Mouse (Mus musculus) adrenal gland, postnatal 4 days (tissue): Measurements from ENCODE around the gene Cfap44. TPM values are rescaled to one million over a fixed set of nuclear protein-coding genes. Genes with fewer than 3 reads are reported as not detected.

Experiments
- DNase-seq, 2 experiments: peaks; one replicate each; pipeline ENCODE4 v3.0.0; 2021 to 2022; ENCODE audit warnings: low spot score in 2 of 2, mixed read lengths in 2 of 2
- total RNA-seq, 2 experiments: library from RNA; stranded (reverse); gene quantifications; 2 replicates each; pipeline ENCODE4 v1.2.3; 2021

Cfap44 gene
- total RNA-seq, 2 experiments from 2014 or later = 2.6 to 3.9 TPM

DNA sequence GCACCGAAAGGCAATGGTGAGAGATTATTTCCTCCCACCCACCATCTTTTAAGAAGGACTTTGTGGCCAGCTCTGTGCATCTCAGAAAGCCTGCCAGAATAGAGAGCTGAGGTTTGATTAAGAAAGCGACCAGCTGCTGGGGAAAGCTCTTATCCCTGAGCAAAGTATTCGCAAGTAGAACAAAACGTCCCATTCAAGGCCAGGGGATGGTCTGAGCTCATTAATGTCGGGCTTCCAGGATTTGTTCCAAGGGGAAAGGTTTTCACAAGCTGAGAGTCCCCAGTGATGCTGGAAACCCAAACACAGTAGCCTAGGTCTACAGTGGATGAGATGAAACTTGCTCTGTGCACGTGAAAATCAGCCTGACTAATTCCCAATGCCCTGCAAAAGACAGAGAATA lies 99.3 kb downstream of the Cfap44 start:
- no peak for DNase-seq

DNA sequence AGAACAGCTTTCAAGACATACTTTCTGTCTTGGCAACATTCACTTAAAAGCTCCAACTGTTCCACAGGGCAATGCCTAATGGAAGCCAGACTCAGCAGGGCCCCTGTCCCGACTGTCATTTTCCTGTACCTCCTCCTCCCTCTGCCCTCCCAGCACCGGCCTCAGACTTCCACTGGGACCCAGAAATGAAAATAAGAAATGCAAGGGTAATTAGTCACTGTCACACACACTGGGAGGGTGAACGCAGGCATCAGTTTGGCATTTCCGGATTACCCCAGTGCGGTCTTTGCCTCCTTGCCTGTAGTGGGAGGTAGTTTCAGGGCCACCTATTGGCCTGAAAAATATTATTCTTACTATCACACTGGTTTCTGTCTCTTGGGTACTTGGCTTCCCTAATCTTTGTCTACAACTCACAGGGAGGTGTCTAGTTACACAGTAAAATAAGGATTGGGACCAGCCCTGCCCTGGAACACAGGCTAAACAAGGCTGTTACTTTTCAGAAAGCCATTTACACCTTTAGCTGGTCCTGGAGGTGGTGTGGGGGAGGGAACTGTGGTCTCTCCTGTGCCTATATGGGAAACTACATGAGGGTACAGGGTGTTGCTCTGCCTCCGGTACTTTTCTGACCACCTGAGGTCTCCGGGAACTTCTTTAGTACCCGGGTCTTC lies 100.0 kb downstream of the Cfap44 start:
- no peak for DNase-seq

DNA sequence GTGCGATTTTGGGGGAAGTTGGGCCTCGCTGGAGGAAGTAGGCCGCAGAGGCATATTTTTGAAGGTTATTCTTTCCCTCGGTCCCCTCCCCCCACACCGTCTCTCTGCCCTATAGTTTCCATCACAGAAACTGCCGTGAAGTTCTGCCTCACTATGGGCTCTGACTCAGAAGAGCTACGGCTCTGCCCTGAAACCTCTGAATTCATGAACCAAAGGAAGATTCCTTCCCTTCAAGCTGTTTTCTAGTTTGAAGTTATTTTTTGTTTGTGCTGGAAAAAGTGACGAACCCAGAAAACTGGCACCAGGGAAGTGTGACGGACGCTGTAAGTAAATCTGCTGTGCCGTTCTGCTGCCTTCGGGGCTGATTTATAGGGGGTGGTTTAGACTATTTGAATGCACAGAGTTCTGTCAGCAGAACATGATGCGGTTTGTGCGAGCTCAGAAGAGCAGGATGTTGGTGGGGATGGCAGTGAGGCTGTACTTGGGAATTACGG lies 102.4 kb downstream of the Cfap44 start:
- no peak for DNase-seq

DNA sequence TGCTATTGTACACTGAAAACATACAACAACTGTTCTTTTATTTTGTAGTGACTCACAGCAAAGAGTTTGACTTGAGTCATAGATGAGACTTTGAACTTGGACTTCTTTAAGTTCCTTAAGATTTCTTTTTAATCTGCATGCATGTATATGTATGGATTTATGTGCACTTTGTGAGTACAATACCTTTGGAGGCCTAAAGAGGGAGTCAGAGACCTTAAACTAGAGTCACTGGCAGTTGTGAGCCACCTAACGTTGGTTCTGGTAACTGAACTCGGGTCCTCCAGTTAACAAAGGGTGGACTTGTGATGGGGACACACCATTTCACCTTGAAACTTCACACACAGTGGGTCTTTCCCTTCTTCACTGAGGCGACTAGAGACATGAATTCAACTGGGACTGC lies 103.9 kb downstream of the Cfap44 start:
- DNase-seq = no peak

DNA sequence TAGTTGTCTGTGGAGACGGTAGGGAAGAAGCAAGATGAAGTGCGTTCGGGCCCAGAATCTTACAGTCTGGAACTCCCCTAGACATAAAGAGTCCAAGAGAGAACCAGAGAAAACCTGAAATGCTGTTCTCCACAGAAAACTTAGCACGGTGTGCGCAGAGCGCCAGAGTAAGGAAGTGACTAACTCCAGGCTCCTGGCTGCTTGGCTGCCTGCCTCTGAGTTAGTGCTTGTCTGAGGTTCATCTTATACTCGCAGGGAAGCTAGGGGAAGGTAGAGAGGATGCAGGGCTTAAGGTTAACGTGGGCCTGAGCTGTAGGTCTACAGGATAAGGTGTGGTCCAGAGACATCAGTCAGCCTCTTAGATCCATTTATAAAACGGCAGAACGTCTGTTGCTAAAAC lies 107.2 kb downstream of the Cfap44 start:
- no peak for DNase-seq

DNA sequence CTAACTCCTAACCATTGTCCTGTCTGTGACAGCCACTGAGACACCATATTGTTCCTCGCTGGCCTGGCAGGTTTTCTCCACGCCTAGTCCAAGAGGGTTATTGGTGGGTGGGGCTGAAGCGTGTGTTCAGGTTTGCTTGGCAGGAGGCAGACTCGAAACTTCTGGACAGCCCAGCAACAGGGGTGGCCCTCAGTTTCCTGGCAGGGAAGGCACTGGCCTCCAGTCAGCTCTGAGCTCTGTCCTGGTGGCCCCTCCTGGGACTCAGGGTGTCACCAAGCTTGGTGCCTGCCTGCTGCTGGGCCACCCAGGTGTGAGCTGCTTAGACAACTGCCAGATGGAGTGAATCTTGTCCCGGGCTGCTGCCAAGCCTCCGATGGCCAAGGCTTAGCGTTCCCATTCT lies 107.7 kb downstream of the Cfap44 start:
- no peak for DNase-seq

DNA sequence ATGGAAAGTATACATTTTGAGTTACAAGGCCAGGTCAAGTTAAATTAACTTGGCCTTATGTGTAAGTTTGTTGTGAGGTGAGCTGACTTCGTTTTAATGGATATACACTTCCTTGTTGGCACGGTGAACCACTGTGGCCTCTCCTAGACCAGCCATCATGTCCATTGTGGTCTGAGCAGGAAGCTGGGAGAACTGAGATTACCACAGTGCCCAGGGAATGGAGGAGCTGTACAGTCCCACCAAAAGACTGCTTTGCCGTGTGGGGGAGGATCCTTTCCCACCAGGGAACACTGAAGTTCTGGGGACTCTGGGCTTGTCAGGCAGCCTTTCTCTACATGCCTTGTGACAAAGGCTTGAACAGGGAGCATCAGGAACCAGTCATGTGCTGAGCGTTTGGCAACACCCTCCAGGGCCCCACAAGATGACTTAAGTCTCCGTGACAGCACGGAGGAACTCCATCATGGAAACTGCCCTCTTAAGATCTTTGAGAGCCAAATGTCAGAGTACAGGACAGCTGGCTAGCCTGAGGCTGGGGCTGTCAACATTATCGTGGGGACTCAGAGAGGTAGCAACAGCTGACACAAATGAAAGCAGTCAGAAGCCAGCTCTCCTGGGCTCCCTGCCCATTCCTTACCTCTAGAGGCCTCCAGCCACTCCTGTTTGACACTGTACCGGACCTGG lies 108.4 kb downstream of the Cfap44 start:
- DNase-seq = no peak

DNA sequence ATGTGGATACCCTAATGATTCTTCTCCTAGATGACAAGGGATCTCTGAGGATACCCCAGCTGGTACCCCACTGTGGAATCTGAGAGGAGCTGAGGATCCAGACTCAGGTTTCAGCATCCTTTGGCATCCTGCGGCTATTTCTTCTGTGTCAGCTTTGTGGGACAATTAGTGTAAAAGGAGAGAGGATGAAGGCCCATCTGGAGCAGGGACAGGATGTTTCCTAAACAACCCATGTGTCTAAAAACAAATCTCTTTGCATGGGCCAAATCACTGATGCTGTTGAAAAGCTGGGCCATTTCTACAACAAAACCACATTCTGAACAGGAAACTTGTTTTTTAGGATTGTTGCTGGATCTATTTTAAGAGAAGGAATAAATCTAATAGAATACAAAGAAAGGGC lies 110.6 kb downstream of the Cfap44 start:
- no peak for DNase-seq

DNA sequence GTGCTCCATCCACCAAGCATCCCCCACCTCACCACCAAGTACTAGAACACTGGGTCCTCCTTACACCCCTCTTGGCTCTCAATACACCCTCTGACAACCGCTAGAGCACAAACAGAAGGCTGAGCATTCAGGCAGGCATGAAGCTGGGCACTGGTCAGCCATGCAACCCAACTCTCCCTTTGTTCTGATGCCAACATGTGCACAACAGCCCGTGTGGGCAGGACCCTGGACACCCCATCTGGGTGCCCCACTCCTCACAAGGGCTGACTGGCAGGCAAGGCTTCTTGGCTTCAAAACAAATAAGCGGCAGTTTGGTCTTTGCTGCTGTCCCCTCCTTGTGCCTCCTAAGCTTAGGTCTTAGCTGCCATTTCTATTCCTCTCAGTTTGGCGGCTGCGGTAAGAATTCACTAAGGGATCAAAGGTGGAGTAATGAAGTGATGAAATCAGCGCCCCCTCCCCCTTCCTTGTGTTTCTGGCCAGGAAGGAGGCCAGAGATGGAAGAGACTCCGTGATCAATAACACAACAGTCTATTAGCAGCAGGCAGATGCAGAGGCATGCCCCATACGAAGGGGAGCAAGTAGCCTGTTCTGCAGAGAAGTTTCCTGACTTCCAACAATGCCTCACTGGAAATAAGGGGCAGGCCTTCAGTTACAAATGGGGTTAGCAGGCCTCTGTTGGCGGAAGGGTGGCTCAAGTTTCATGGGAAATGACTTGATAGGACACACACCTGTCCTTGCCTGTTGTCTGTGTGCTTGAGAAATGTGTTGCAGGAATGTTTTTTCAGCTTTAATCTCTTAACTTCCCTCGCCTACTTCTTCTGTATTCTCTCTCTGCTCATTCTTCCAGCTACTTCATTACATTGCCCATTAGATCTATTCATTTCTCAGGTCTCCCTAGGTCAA lies 112.7 kb downstream of the Cfap44 start:
- DNase-seq = no peak

DNA sequence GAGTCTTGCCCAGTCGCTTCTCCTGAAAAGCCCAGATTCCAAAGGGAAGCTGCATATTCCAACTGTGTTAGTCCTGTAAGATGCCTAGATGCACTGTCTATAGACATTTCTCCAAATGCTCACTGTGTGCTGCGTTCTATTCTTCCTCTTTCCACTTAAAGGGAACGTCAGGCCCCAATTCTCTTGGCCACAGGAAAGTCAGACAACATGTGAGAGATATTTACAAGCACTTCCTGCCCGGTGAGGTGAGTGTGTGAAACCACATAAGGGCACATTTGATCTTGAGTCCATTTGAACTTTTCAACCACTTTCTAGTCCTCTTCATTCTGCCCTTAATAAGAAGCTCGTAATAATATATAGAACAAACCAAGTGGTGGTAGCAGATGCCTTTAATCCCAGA lies 113.4 kb downstream of the Cfap44 start:
- no peak for DNase-seq

DNA sequence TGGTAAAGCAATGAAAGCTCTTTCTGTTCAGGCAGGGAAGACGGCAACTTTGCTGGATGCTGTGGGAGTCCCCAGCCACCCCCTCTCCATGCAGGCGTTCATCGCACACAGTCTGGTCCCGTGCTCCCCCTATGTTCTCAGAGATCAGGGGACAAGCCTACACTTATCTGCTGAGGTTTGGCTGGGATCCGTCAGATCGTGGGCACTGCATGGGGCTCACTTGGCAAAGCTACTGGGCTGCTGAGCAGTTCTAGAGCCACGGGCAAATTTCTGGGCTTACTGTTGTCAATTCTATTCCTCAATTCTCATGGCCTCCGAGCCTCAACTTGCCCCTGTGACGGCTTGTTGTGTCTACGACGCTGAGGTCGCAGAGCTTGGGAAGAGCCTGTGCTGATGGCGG lies 114.2 kb downstream of the Cfap44 start:
- no peak for DNase-seq

DNA sequence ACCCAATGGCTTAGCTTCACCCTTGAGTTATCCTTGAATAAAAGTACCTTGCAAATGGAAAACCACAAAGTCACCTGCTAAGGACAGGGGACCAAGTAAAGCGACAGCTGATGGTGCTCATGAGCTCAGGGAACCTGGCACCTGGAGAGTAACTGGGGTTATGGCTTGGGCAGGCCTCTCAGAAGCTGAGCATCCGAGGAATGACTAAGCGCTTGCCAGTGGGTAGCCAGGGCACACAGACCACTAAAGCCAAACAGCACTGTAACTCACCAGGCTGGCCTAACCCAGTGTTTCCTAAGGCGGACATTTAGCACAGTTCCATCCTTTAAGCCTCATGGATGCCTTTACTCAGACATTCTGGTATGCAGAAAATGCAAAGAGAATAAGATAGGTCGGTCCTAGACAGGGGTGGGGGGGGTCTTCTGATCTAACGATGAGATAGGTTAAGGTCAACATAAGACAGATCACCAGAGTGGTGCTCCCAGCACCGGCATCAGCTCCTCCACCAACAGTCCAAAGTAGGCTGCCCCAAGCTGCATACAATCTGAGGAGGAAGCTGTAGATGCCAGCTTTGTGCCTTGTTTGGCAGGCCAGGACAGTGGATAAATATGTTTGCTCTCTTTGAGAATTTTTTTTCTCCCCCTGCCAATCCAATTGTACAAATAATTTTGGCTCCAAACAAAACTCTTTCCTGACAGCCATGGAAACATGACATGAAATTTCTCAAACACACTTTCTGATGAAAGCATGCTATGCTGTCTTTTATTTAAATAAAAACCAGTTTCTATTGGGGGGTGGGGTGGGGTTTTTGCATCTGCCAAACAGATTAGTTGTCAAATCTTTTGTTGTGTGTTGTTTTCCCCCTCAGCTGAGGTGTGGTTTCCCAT lies 115.1 kb downstream of the Cfap44 start:
- DNase-seq = no peak

DNA sequence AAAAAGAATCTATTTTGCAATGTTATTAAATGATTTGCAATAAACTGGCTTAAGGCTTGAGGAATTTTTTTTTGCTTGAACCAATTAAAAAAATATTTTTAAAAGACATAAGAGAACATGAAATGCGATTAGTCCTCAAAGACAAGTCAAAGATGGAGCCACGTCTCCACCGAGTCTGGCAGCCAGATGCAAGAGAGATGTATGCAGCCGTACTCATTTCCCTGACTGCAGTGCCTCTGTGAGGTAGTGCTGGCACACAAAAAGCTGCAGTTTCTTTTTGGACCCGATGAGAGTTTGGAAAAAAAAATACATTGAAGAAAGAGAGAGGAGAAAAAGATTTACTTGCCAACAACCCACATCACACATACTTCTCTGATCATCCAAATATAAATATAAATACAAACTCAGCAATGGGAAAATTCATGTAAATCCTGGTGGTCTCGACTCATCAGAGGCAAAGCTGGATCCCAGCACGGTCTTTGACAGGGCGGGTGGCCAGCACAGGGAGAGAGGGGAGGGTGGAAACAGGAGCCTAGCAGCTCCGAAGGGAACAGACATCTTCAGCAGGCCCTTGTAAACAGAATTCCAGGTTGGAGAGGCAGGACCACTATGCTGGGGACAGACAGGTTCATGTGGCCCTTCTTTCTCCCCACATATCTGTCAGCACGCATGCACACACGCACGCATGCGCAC lies 116.1 kb downstream of the Cfap44 start:
- DNase-seq = no peak

DNA sequence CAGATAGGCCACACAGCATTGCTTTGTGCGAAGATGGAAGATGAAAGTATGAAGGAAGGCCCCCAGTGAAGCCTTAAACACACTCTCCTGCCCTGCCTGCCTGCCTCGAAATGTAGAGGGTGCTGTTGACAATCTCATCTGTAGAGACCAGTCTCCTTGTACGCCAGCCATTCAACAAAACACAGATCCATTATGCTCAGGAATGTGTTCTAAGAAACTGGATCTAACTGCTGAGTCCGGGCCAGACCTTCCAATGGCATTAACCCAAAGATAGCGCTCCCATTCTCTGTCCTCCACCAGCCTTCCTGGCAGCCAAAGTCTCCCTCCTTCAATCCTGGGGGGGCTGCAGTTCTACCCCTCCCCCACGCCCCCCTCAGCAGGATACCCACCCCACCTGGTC lies 121.9 kb downstream of the Cfap44 start:
- DNase-seq = no peak

DNA sequence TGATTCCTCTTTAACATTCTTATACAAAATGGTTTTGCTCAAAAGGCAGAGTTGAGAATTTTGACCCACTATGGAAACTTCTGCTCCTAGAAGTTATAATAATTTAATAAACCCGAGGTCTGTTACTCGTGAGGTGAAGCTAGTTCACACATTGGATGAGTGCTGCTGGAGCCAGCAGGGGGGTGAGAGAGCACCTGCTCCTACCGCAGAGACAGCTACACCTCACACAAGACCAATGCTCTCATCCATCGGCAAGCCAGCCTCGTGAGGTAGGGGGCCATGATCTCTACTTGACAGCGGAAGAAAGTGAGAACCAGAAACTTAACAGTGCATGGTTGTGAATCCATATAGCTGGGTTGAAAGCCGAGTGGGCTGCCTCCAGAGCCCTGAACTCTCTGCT lies 129.0 kb downstream of the Cfap44 start:
- no peak for DNase-seq

DNA sequence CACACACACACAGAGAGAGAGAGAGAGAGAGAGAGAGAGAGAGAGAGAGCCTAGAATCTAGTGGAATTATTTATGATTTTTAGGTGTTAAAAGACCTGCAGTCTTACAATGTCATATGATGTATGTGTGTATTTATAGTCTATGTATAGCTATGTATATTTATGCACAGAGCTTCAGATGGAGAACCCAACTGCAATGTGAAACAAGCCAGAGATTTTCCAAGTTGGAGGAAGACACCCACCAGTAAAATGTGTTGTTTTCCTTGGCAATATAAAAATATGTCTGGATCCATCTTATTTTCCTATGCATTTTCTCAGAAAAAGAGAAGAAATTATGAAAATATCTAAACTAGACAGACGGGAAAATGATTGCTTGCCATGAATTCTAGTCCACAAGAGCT lies 131.4 kb downstream of the Cfap44 start:
- no peak for DNase-seq

DNA sequence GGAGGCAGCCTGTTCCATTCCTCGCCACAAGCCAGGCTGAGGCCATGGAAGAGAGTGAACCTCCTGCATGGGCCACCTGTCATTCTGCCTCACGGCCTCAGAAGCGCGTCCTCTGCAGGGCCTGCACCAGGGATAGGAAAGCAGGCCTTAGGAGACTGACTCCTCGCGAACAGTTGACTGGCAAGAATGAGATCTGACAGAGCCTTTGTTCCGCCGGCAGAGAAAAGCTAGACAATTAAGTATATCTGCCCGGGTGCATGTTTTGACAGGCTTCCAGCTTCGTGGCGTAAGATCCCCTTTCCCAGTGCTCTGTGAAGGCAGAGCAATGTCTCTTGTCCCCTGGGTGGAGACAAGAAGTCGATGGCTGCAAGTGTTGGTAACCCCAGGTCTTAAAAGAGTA lies 132.1 kb downstream of the Cfap44 start:
- DNase-seq = no peak

DNA sequence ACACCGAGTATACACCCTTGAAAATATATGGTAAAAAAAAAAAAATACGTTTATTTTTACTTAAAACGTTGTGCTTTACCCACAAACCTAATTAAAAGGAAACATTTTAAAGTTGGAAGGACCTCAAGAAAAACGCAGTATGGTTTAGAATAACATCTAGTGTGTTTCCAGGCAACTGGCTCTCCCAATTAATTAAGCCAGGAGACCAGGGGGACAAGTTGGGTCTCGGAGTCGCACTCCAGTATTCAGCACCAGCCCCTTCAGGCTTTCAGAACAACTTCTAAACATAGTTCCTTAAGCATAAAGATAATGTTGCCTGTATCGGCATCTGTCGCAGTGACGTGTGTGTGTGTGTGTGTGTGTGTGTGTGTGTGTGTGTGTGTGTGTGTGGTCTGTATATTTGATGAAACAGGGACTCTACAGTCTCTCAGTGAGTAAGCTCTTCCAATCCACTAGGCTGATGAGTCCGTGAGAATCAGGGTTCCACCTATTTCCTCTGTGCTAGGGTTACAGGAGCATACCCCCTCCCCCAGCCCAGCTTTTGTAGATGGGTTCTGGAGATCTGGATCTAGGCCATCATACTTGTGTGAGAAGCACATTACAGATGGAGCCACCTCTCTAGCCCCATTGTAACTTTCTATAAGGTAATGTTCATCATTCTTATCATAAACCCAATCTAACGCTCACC lies 132.8 kb downstream of the Cfap44 start:
- no peak for DNase-seq

DNA sequence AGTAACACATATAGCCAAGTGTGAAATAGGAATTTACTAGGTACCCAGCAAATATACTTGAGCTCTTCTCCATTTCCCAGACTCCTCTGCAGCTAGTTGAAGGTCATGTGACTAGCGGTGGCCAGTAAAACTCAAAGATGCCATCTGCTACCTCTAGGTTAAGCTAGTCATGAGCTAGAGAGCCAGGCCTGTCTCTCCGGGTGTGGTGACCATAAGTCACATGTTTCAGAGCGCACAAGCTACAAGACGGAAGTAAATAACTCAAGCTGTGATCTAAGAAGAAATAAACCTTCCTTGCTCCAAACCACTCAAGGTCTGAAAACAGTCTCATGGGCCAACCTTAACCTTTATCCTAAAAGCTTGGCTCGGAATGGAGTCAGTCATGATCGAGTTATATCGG lies 134.4 kb downstream of the Cfap44 start:
- no peak for DNase-seq

DNA sequence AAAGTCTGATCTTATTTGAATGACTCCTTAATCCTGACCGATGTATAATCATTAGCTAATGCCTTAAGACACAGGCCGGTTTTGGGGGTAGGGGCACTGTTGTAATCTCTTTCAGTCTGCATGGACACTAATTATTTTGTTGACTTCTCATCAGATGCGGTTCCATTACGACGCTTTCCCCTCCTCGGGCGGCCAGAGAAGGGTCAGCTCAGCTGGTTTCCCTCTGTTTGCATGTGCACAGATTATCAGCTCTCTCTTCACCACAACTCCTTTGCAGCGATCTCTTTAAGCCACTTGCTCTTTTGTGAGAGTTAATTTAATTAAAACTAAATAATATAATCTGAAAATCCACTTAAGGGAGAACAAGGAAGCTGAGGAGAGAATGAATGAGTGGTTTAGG lies 135.1 kb downstream of the Cfap44 start:
- DNase-seq = no peak
